Mouse (Mus musculus): Measurements from ENCODE around the gene Sgk1.

GRCm38 (mm10) chr10:21902152-21903140 is 20.5 kb downstream of the Sgk1 start:
- TF ChIP-seq CTCF (IDR thresholded peaks at IDR 0.05) (no peak), EP300 (IDR thresholded peaks at IDR 0.05) (peak; percentile 87)

All from lung, postnatal 0 days (tissue).